Mouse (Mus musculus): ENCODE measurements at regions not wholly inside any gene's neighbourhood (a gene's known extent, or its start where the extent isn't known, plus 50 kb on each side); places are given as distances from the start of the nearest gene placed in this dataset.

- no peak for TF ChIP-seq MAZ (IDR thresholded peaks at IDR 0.05; ENCODE audit: low read depth, low read length)
- no peak for TF ChIP-seq USF1 (IDR thresholded peaks at IDR 0.05; ENCODE audit: low read depth, low read length)
- no peak for TF ChIP-seq CTCF (conservative IDR thresholded peaks at IDR 0.05 in 1 of 2, IDR thresholded peaks at IDR 0.05 in 1 of 2; ENCODE audit: low read depth in 2 of 2, low read length in 2 of 2)
- TF ChIP-seq ZKSCAN1 (IDR thresholded peaks at IDR 0.05; ENCODE audit: borderline replicate concordance, low read depth, low read length): no peak
- no peak for TF ChIP-seq BHLHE40 (IDR thresholded peaks at IDR 0.05; ENCODE audit: low read depth, low read length)
- TF ChIP-seq EP300 (IDR thresholded peaks at IDR 0.05; ENCODE audit: low read length): no peak
- no peak for TF ChIP-seq NRF1 (IDR thresholded peaks at IDR 0.05; ENCODE audit: low read depth, low read length)
- TF ChIP-seq POLR2A (IDR thresholded peaks at IDR 0.05; ENCODE audit: low read depth, low read length): no peak
- no peak for TF ChIP-seq KAT2A (IDR thresholded peaks at IDR 0.05; ENCODE audit: insufficient replicate concordance, low read length)
- TF ChIP-seq CHD1 (IDR thresholded peaks at IDR 0.05; ENCODE audit: low read depth, low read length): no peak
- no peak for TF ChIP-seq E2F4 (IDR thresholded peaks at IDR 0.05; ENCODE audit: insufficient replicate concordance, low read depth, low read length)
- no peak for TF ChIP-seq ZC3H11A (IDR thresholded peaks at IDR 0.05; ENCODE audit: low read depth, low read length)
- no peak for TF ChIP-seq HCFC1 (IDR thresholded peaks at IDR 0.05; ENCODE audit: low read depth, low read length)
- TF ChIP-seq JUN (IDR thresholded peaks at IDR 0.05; ENCODE audit: insufficient read depth, low read depth, low read length): no peak
These were observed 982.4 kb downstream of the Car8 start for GRCm38 (mm10) chr4:7256486-7256885.

All from CH12.LX (cell line).